Mouse (Mus musculus): ENCODE data around the gene Islr.
A peak's percentile ranks its signal among the peaks of the same experiment; 100 is the strongest.
"Not testable (repeated sequence)": the region's sequence is repeated elsewhere in the genome, so short reads cannot be mapped to it uniquely, and the experiment has no call there.

Gene Islr

GRCm38 (mm10) chr9:58203516-58204447 lies at the start of gene Islr, which contains the start of gene Islr2:
Gene Islr (minus strand): TSS chr9:58204306.
Gene Islr2 (minus strand): TSS chr9:58204319.
- peak in 1 of 2 experiments; percentile 75 for DNase-seq (ENCODE audit: low spot score in 2 of 2)

- DNase-seq (ENCODE audit: low spot score in 2 of 2) = not testable (repeated sequence)
Measured at GRCm38 (mm10) chr9:58253805-58254122, 49.7 kb upstream of the Islr start.

GRCm38 (mm10) chr9:58253033-58253804 lies 49.1 kb upstream of the Islr start, which contains the start of gene Stoml1:
Gene Stoml1 (plus strand): TSS chr9:58253164.
- DNase-seq (ENCODE audit: low spot score in 2 of 2) = peak; percentile 79 to 90

- not testable (repeated sequence) for DNase-seq (ENCODE audit: low spot score in 2 of 2)
Measured at GRCm38 (mm10) chr9:58250730-58251129, 46.6 kb upstream of the Islr start.

GRCm38 (mm10) chr9:58250322-58250721 lies 46.2 kb upstream of the Islr start:
- DNase-seq (ENCODE audit: low spot score in 2 of 2) = no peak

- DNase-seq (ENCODE audit: low spot score in 2 of 2) = peak in 1 of 2 experiments; percentile 31
Measured at GRCm38 (mm10) chr9:58249592-58250192, 45.6 kb upstream of the Islr start, which contains the start of gene Pml. Gene Pml (minus strand): TSS chr9:58249786.

- no peak for DNase-seq (ENCODE audit: low spot score in 2 of 2)
Measured at GRCm38 (mm10) chr9:58248746-58249413, 44.8 kb upstream of the Islr start.

GRCm38 (mm10) chr9:58247064-58247759 lies 43.1 kb upstream of the Islr start:
- peak; percentile 62 to 84 for DNase-seq (ENCODE audit: low spot score in 2 of 2)

- DNase-seq (ENCODE audit: low spot score in 2 of 2) = no peak
Measured at GRCm38 (mm10) chr9:58246083-58246591, 42.0 kb upstream of the Islr start.

- no peak for DNase-seq (ENCODE audit: low spot score in 2 of 2)
Measured at GRCm38 (mm10) chr9:58243696-58244095, 39.6 kb upstream of the Islr start.

- no peak for DNase-seq (ENCODE audit: low spot score in 2 of 2)
Measured at GRCm38 (mm10) chr9:58242696-58243095, 38.6 kb upstream of the Islr start.

GRCm38 (mm10) chr9:58241780-58242485 lies 37.8 kb upstream of the Islr start:
- DNase-seq (ENCODE audit: low spot score in 2 of 2) = no peak

GRCm38 (mm10) chr9:58234502-58235015 lies 30.5 kb upstream of the Islr start:
- no peak for DNase-seq (ENCODE audit: low spot score in 2 of 2)

GRCm38 (mm10) chr9:58232374-58232773 lies 28.3 kb upstream of the Islr start:
- DNase-seq (ENCODE audit: low spot score in 2 of 2) = no peak

GRCm38 (mm10) chr9:58231746-58232145 lies 27.6 kb upstream of the Islr start:
- no peak for DNase-seq (ENCODE audit: low spot score in 2 of 2)

GRCm38 (mm10) chr9:58228777-58229466 lies 24.8 kb upstream of the Islr start:
- no peak for DNase-seq (ENCODE audit: low spot score in 2 of 2)

- peak in 1 of 2 experiments; percentile 42 for DNase-seq (ENCODE audit: low spot score in 2 of 2)
Measured at GRCm38 (mm10) chr9:58225915-58226913, 22.1 kb upstream of the Islr start.

- DNase-seq (ENCODE audit: low spot score in 2 of 2) = no peak
Measured at GRCm38 (mm10) chr9:58224356-58224755, 20.2 kb upstream of the Islr start.

Measured in cerebellum, postnatal 4 days (tissue).